Comparison of ENCODE assay signal across 11 mouse cellular contexts in genomic region chrX:93465711-93466110, GRCm38 (mm10).
DNase-seq lines count a peak whose midpoint lies in the region; ATAC-seq and TF ChIP-seq lines count a peak whose summit lies in the region.
"Had no signal": no experiment of that assay in that cellular context is flagged by ENCODE, and none has a peak within 500 bp of the region (broad histone marks: within the 10 kb centered on the region; RNA-seq: fewer than 3 reads in every experiment).

No protein-coding gene starts in this region.

- no peak for DNase-seq in gastrocnemius, adult 2 months
- DNase-seq in gastrocnemius, postnatal 10 days: no peak
- peak; percentile 72 for DNase-seq in lung, embryonic 14.5 days
- DNase-seq in lung, postnatal 4 days: no peak
- peak; percentile 9 for DNase-seq in MEL-GATA-1-ER (ENCODE audit: extremely low read depth, low read depth)
- peak; percentile 11 for DNase-seq in mesoderm, embryonic 11.5 days (ENCODE audit: low read depth, low spot score)
- no peak for DNase-seq in T-cell, adult 2 months (ENCODE audit: low spot score)
- DNase-seq in frontal cortex, postnatal 14 days (ENCODE audit: low spot score in 2 of 2): no peak
- DNase-seq: kidney, postnatal 4 days; liver, embryonic 13.5 days; right cerebral cortex, postnatal 25 days had no signal

- H3K9me3 ChIP-seq in lung, embryonic 14.5 days (ENCODE audit: low read depth, low read length): no peaks in the 10 kb centered on the region
- H3K9me3 ChIP-seq: liver, embryonic 13.5 days had no signal

- H3K36me3 ChIP-seq in lung, embryonic 14.5 days (ENCODE audit: insufficient read depth): no peaks in the 10 kb centered on the region

- no peak for ATAC-seq in lung, embryonic 14.5 days (ENCODE audit: insufficient read depth)

- no peaks in the 10 kb centered on the region for H3K27me3 ChIP-seq in lung, embryonic 14.5 days (ENCODE audit: insufficient read depth, low read length)
- H3K27me3 ChIP-seq: liver, embryonic 13.5 days had no signal

- 38% methylated on average over 1 of the region's 1 CpGs for WGBS in lung, embryonic 14.5 days

- no peak overlapping the region for H3K9ac ChIP-seq in lung, embryonic 14.5 days
- H3K9ac ChIP-seq: liver, embryonic 13.5 days had no signal

- H3K27ac ChIP-seq in gastrocnemius, adult 2 months: no peak overlapping the region
- no peak overlapping the region for H3K27ac ChIP-seq in lung, embryonic 14.5 days (ENCODE audit: low read depth)
- H3K27ac ChIP-seq: liver, embryonic 13.5 days had no signal

- H3K4me2 ChIP-seq in lung, embryonic 14.5 days: no peak overlapping the region
- H3K4me2 ChIP-seq: liver, embryonic 13.5 days had no signal

- intact Hi-C loops in gastrocnemius, adult 2 months (cut with DNase I): loop anchor here (2.0 to 10.0 kb wide), 2 partner anchors 181 to 395 kb away; partner anchors contain the start of gene Arx

- no peaks in the 10 kb centered on the region for H3K4me1 ChIP-seq in lung, embryonic 14.5 days (ENCODE audit: insufficient read depth)
- H3K4me1 ChIP-seq: liver, embryonic 13.5 days had no signal

- no peak overlapping the region for H3K4me3 ChIP-seq in gastrocnemius, adult 2 months
- no peak overlapping the region for H3K4me3 ChIP-seq in lung, embryonic 14.5 days (ENCODE audit: low read depth, low read length)
- H3K4me3 ChIP-seq: liver, embryonic 13.5 days had no signal

- peak; percentile 56 for TF ChIP-seq CTCF in gastrocnemius, adult 2 months (IDR thresholded peaks at IDR 0.05)
- TF ChIP-seq CTCF in lung, embryonic 14.5 days (IDR thresholded peaks at IDR 0.05; ENCODE audit: low read depth): no peak

Comparison
In these comparisons a context has a peak if more than half of its experiments do, and no peak if none do; other contexts are left out.
1. DNase-seq: peak in lung, embryonic 14.5 days (single experiment), MEL-GATA-1-ER (single experiment) and mesoderm, embryonic 11.5 days (single experiment); none in gastrocnemius, adult 2 months (single experiment), gastrocnemius, postnatal 10 days (single experiment), lung, postnatal 4 days (0 of 2), T-cell, adult 2 months (single experiment) and frontal cortex, postnatal 14 days (0 of 2).